Mouse (Mus musculus): ENCODE results near the gene Mas1. TPM values are rescaled to one million over a fixed set of nuclear protein-coding genes. Genes with fewer than 3 reads are reported as not detected.

The Mas1 gene
- polyA plus RNA-seq (2014; fragmentation: Illumina TruSeq; extraction: RNeasy Lipid Tissue Mini Kit (QIAGEN cat#74804); ENCODE audit: low read depth, low replicate concordance): not detected

GRCm38 (mm10) chr17:12868043-12868442, at the start of gene Mas1:
Mas1 (minus strand) TSS chr17:12868143.

GRCm38 (mm10) chr17:12915881-12916583, 48.1 kb upstream of the Mas1 start, which contains the start of gene Mrpl18:
Mrpl18 (minus strand) TSS chr17:12916345.

GRCm38 (mm10) chr17:12915488-12915880, 47.5 kb upstream of the Mas1 start, which contains the start of gene Tcp1:
Tcp1 (plus strand) TSS chr17:12915701.

GRCm38 (mm10) chr17:12909361-12910280, 41.7 kb upstream of the Mas1 start, which contains the start of gene Pnldc1:
Pnldc1 (minus strand) TSS chr17:12910230.

GRCm38 (mm10) chr17:12875734-12876133, 7.8 kb upstream of the Mas1 start, which contains the start of gene Mrgprh:
Mrgprh (plus strand) TSS chr17:12876034.

Other genes starting within 250 kb of the Mas1 start
- 4.5 TPM for gene Slc22a1, start 192.3 kb downstream of the Mas1 start, polyA plus RNA-seq (2014; fragmentation: Illumina TruSeq; extraction: RNeasy Lipid Tissue Mini Kit (QIAGEN cat#74804); ENCODE audit: low read depth, low replicate concordance)
- gene Igf2r, start 98.5 kb downstream of the Mas1 start, polyA plus RNA-seq (2014; fragmentation: Illumina TruSeq; extraction: RNeasy Lipid Tissue Mini Kit (QIAGEN cat#74804); ENCODE audit: low read depth, low replicate concordance): 16.6 TPM
- gene Mrgprh, start 7.9 kb upstream of the Mas1 start, polyA plus RNA-seq (2014; fragmentation: Illumina TruSeq; extraction: RNeasy Lipid Tissue Mini Kit (QIAGEN cat#74804); ENCODE audit: low read depth, low replicate concordance): not detected
- gene Pnldc1, start 42.1 kb upstream of the Mas1 start, polyA plus RNA-seq (2014; fragmentation: Illumina TruSeq; extraction: RNeasy Lipid Tissue Mini Kit (QIAGEN cat#74804); ENCODE audit: low read depth, low replicate concordance): not detected
- gene Tcp1, start 47.6 kb upstream of the Mas1 start, polyA plus RNA-seq (2014; fragmentation: Illumina TruSeq; extraction: RNeasy Lipid Tissue Mini Kit (QIAGEN cat#74804); ENCODE audit: low read depth, low replicate concordance): 398 TPM
- gene Mrpl18, start 48.2 kb upstream of the Mas1 start, polyA plus RNA-seq (2014; fragmentation: Illumina TruSeq; extraction: RNeasy Lipid Tissue Mini Kit (QIAGEN cat#74804); ENCODE audit: low read depth, low replicate concordance): 98.0 TPM
- not detected for gene Acat3, start 72.5 kb upstream of the Mas1 start, polyA plus RNA-seq (2014; fragmentation: Illumina TruSeq; extraction: RNeasy Lipid Tissue Mini Kit (QIAGEN cat#74804); ENCODE audit: low read depth, low replicate concordance)
- 29.1 TPM for gene Acat2, start 92.6 kb upstream of the Mas1 start, polyA plus RNA-seq (2014; fragmentation: Illumina TruSeq; extraction: RNeasy Lipid Tissue Mini Kit (QIAGEN cat#74804); ENCODE audit: low read depth, low replicate concordance)
- gene Wtap, start 126.0 kb upstream of the Mas1 start, polyA plus RNA-seq (2014; fragmentation: Illumina TruSeq; extraction: RNeasy Lipid Tissue Mini Kit (QIAGEN cat#74804); ENCODE audit: low read depth, low replicate concordance): 194 TPM
- gene Sod2, start 138.7 kb upstream of the Mas1 start, polyA plus RNA-seq (2014; fragmentation: Illumina TruSeq; extraction: RNeasy Lipid Tissue Mini Kit (QIAGEN cat#74804); ENCODE audit: low read depth, low replicate concordance): 86.8 TPM
- gene Gpr31b, start 184.2 kb upstream of the Mas1 start, polyA plus RNA-seq (2014; fragmentation: Illumina TruSeq; extraction: RNeasy Lipid Tissue Mini Kit (QIAGEN cat#74804); ENCODE audit: low read depth, low replicate concordance): not detected
- gene Tcp10b, start 193.0 kb upstream of the Mas1 start, polyA plus RNA-seq (2014; fragmentation: Illumina TruSeq; extraction: RNeasy Lipid Tissue Mini Kit (QIAGEN cat#74804); ENCODE audit: low read depth, low replicate concordance): 0.25 TPM